Mouse (Mus musculus) forebrain, embryonic 16.5 days (tissue): Measurements from ENCODE around the gene Lmf1. TPM values are rescaled to one million over a fixed set of nuclear protein-coding genes. Genes with fewer than 3 reads are reported as not detected.

ENCODE experiments used
- ATAC-seq: fragments of 200-750 bp; cut with Nextera tagmentation; 2 replicates; pipeline ENCODE4 v1.8.0; 2017; ENCODE audit warnings: mild to moderate bottlenecking, moderate library complexity
- H3K27ac ChIP-seq: fragments of 300-500 bp; sonication (generic); 2 replicates; pipeline ENCODE4 v1.5.1; 2014; ENCODE audit warnings: low read length, control low read depth
- H3K27me3 ChIP-seq: fragments of 300-500 bp; sonication (generic); replicated peaks from 2 replicates; pipeline ENCODE4 v1.6.1; 2014; ENCODE audit warnings: low read length; ENCODE audit not compliant: control insufficient read depth, insufficient read depth
- H3K36me3 ChIP-seq: fragments of 300-500 bp; sonication (generic); 2 replicates; pipeline ENCODE4 v1.6.1; 2014; ENCODE audit not compliant: control insufficient read depth, insufficient read depth
- H3K4me1 ChIP-seq: fragments of 300-500 bp; sonication (generic); replicated peaks from 2 replicates; pipeline ENCODE4 v1.6.1; 2014; ENCODE audit warnings: low read length; ENCODE audit not compliant: control insufficient read depth, insufficient read depth
- H3K4me2 ChIP-seq: fragments of 300-500 bp; sonication (generic); 2 replicates; pipeline ENCODE4 v1.6.1; 2014; ENCODE audit warnings: mild to moderate bottlenecking, low read length, control low read depth
- H3K4me3 ChIP-seq: fragments of 300-500 bp; sonication (generic); replicated peaks from 2 replicates; pipeline ENCODE4 v1.5.1; 2014; ENCODE audit warnings: mild to moderate bottlenecking, low read length, control low read depth
- H3K9ac ChIP-seq: fragments of 300-500 bp; sonication (generic); replicated peaks from 2 replicates; pipeline ENCODE4 v1.6.1; 2014; ENCODE audit warnings: low read depth, low read length, control low read depth
- H3K9me3 ChIP-seq: fragments of 300-500 bp; sonication (generic); 2 replicates; pipeline ENCODE4 v1.6.1; 2016; ENCODE audit warnings: low read length; ENCODE audit not compliant: control insufficient read depth
- WGBS: fragments of 180-500 bp; shearing (Covaris S2); extraction: QIAGEN DNeasy Blood & Tissue Kit; methylation state at CpG from one replicate; pipeline ENCODE4 v1.1.7; 2014; 5-methylcytosine and 5-hydroxymethylcytosine counted together
- polyA plus RNA-seq: library from polyadenylated mRNA; unstranded; fragments of >200 nt; fragmentation: Nextera tagmentation; extraction: Ambion mirVana; gene quantifications from 2 replicates; pipeline ENCODE4 v1.2.1, GENCODE M21; 2015

The Lmf1 gene
- polyA plus RNA-seq, 1 experiment from 2014 or later, result 19.4 TPM

DNA sequence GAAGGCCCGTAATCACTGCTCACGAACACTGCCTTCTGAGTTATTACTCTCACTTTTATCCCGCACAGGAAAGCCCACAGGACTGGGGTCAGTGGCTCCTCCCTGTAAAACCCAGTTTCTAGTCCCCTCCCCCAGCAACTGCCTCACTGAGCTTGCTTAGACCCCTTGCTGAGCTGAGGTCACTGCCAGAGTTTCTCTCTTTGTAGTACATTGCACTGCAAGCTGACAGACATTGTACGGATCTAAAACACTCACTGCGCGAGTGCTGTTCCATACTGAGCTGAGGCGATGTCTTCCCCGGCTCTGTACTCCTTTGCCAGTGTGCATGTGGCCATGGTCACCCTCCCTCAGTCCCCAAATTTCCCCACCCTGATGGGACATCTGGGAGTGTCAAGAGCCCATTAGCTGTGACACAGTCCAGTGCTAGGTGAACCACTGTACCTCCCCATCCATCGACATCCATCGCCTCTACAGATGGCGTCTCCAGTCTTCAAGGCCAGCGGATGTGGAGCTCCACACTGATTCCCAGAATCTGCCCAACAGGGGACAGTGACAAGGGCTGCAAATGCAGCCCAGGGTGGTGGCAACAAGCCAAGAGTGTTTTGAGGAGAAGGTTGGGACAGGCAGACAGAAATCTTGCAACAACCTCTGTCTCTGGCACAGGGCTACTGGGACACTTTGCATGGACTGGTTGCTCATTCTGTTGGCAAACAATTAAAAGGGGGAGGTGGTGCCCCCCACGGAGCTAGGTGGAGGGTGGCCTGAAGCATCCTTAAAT lies 64.8 kb downstream of the Lmf1 start:
- Histone ChIP-seq H3K4me2 (no peak overlapping the region), H3K27ac (no peak overlapping the region), H3K9me3 (no peaks in the 10 kb centered on the region), H3K27me3 (no peaks in the 10 kb centered on the region), H3K4me1 (peaks cover 10% of the 10 kb centered on the region), H3K4me3 (no peak overlapping the region), H3K9ac (no peak overlapping the region), H3K36me3 (no peaks in the 10 kb centered on the region)
- no peak for ATAC-seq
- 48% methylated on average over 13 of the region's 13 CpGs for WGBS

- Histone ChIP-seq H3K4me3 (no peak overlapping the region), H3K9ac (no peak overlapping the region), H3K36me3 (no peaks in the 10 kb centered on the region), H3K4me2 (no peak overlapping the region), H3K9me3 (no peaks in the 10 kb centered on the region), H3K27me3 (no peaks in the 10 kb centered on the region), H3K4me1 (peaks cover 10% of the 10 kb centered on the region), H3K27ac (no peak overlapping the region)
- WGBS, result 90% methylated on average over 3 of the region's 3 CpGs
- no peak for ATAC-seq
These were observed 65.9 kb downstream of the Lmf1 start for GRCm38 (mm10) chr17:25644761-25645160.

- H3K4me3 ChIP-seq, result no peak overlapping the region
- H3K4me2 ChIP-seq, result no peak overlapping the region
- H3K4me1 ChIP-seq, result peaks cover 10% of the 10 kb centered on the region
- H3K27me3 ChIP-seq, result no peaks in the 10 kb centered on the region
- no peak overlapping the region for H3K9ac ChIP-seq
- no peaks in the 10 kb centered on the region; the same call in 1 of the 2 replicates for H3K36me3 ChIP-seq
- no peak for ATAC-seq
- WGBS, result 89% methylated on average over 9 of the region's 9 CpGs
- H3K9me3 ChIP-seq, result no peaks in the 10 kb centered on the region
- no peak overlapping the region for H3K27ac ChIP-seq
These were observed 66.8 kb downstream of the Lmf1 start for GRCm38 (mm10) chr17:25645661-25646060.

DNA sequence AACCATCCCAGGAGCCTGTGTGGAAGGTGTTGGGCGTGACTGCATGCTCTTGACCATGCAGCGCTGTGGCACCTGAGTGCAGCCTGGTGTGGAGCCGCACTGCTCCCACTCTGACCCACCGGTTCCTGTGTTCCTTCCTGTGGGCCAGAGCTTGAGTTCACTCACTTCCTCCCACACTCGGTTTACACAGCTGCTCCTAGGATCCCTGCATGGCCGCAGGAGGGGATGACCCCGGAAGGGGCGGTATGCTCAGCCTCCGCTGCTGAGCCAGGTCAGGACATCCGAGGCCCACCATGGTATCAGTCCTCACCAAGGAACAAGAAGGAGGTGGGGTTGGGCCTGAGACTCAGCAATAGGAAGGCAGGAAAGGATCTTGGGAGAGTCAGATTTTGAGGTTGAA lies 69.0 kb downstream of the Lmf1 start:
- no peak for ATAC-seq
- Histone ChIP-seq H3K9me3 (no peaks in the 10 kb centered on the region), H3K27me3 (no peaks in the 10 kb centered on the region), H3K4me2 (no peak overlapping the region), H3K4me1 (peaks cover 7% of the 10 kb centered on the region), H3K36me3 (no peaks in the 10 kb centered on the region; the same call in 1 of the 2 replicates), H3K4me3 (no peak overlapping the region), H3K9ac (no peak overlapping the region), H3K27ac (no peak overlapping the region)
- 91% methylated on average over 10 of the region's 10 CpGs for whole genome bisulfite sequencing

DNA sequence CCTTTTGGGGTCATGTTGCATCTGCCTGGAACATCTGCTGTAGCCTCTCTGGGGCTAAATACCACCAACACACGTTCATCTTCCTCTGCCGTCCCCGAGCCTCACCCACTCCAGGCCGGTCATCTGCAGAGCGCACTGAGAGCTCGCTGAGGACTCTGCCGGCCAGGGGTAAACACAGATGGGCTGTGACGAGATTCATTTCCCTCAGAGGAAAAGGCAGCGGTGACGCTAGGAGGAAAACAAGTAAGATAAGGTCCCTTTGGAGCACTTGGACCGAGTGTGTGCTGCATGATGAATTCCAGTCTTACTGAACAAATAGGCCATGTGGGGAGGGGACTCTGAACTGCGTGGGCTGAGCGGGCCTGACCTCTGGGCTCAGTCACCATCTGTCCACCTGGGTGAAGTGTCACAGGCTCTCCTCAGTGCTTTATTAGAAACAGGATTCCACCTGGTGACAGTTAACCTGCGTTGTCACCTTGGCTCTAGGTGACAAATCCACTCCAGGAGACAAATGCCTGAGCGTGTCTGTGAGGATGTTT lies 69.9 kb downstream of the Lmf1 start:
- H3K27ac ChIP-seq, result no peak overlapping the region
- no peaks in the 10 kb centered on the region; the same call in 1 of the 2 replicates for H3K36me3 ChIP-seq
- H3K4me2 ChIP-seq, result no peak overlapping the region
- H3K4me1 ChIP-seq, result peaks cover 5% of the 10 kb centered on the region
- H3K27me3 ChIP-seq, result no peaks in the 10 kb centered on the region
- 88% methylated on average over 15 of the region's 15 CpGs for WGBS
- H3K4me3 ChIP-seq, result no peak overlapping the region
- no peak overlapping the region for H3K9ac ChIP-seq
- no peaks in the 10 kb centered on the region for H3K9me3 ChIP-seq
- ATAC-seq, result no peak

GRCm38 (mm10) chr17:25650726-25651125 lies 71.8 kb downstream of the Lmf1 start:
- Histone ChIP-seq H3K36me3 (no peaks in the 10 kb centered on the region; the same call in 1 of the 2 replicates), H3K4me2 (no peak overlapping the region), H3K9me3 (no peaks in the 10 kb centered on the region), H3K4me1 (no peaks in the 10 kb centered on the region), H3K27ac (no peak overlapping the region), H3K27me3 (no peaks in the 10 kb centered on the region), H3K4me3 (no peak overlapping the region), H3K9ac (no peak overlapping the region)
- 77% methylated on average over 7 of the region's 7 CpGs for WGBS
- ATAC-seq, result no peak

DNA sequence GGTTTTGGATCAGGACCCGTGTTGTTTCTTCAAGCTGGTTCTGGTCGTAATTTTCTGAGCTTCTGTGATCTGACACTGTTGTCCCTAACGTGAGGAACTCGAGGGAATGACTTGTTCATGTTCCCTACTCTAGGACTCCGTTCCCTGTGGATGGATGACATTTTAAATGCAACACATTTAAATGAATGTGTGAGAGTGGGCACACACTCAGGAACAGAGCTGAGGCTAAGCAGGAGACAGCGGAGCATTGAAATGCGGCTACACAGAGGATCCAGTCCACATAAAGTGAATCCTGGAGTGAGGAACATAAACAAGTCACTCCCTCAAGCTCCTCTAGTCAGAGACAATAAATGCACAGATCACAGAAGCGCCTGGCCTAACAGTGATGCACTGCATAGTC lies 73.4 kb downstream of the Lmf1 start:
- no peaks in the 10 kb centered on the region for H3K27me3 ChIP-seq
- no peak overlapping the region for H3K9ac ChIP-seq
- no peak overlapping the region for H3K4me2 ChIP-seq
- H3K4me3 ChIP-seq, result no peak overlapping the region
- no peaks in the 10 kb centered on the region; the same call in 1 of the 2 replicates for H3K36me3 ChIP-seq
- H3K27ac ChIP-seq, result no peak overlapping the region
- ATAC-seq, result no peak
- no peaks in the 10 kb centered on the region for H3K4me1 ChIP-seq
- no peaks in the 10 kb centered on the region for H3K9me3 ChIP-seq
- 87% methylated on average over 8 of the region's 8 CpGs for WGBS

DNA sequence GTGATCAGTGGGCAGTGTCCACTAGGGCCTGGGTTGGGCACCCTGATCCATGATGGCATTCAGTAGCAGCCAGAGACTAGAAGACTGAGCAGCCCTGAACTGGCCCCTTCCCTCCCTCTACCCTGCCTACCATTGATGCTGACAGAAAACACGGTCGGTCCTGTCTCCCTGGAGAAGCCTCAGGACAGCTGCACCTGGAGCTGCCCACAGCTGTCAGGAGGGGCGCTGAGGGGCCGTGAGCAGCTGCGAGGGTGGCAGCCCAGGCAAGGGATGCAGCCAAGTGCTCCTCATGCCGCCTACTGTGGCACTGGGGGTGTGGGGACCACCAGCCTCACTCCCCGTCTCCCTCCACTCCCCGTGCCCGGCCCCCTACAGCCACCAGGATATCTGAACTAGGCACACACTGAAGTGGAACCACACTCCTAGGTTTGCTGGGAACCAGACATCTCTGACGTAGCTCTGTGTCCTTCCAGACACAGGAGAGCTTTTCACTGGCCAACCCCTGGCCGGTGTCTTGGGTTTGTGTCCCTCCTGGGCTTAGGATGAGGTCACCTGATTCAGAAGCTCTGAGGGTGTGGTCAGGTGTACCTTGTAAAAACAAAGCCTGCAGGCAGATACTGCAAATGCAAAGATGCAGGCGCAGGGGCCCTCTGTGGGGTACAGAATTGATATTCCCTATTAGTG lies 77.4 kb downstream of the Lmf1 start:
- no peaks in the 10 kb centered on the region for H3K9me3 ChIP-seq
- no peak overlapping the region for H3K9ac ChIP-seq
- ATAC-seq, result no peak
- WGBS, result 74% methylated on average over 12 of the region's 12 CpGs
- H3K27me3 ChIP-seq, result no peaks in the 10 kb centered on the region
- H3K4me2 ChIP-seq, result no peak overlapping the region
- no peaks in the 10 kb centered on the region for H3K36me3 ChIP-seq
- H3K4me3 ChIP-seq, result no peak overlapping the region
- no peak overlapping the region for H3K27ac ChIP-seq
- H3K4me1 ChIP-seq, result no peaks in the 10 kb centered on the region

- no peak overlapping the region for H3K4me2 ChIP-seq
- no peaks in the 10 kb centered on the region for H3K9me3 ChIP-seq
- no peaks in the 10 kb centered on the region for H3K36me3 ChIP-seq
- H3K27me3 ChIP-seq, result no peaks in the 10 kb centered on the region
- no peak overlapping the region for H3K27ac ChIP-seq
- no peaks in the 10 kb centered on the region for H3K4me1 ChIP-seq
- H3K4me3 ChIP-seq, result no peak overlapping the region
- H3K9ac ChIP-seq, result no peak overlapping the region
- no peak for ATAC-seq
- WGBS, result 68% methylated on average over 3 of the region's 3 CpGs
These were observed 77.9 kb downstream of the Lmf1 start for GRCm38 (mm10) chr17:25656826-25657189.
